Mouse (Mus musculus) liver, embryonic 12.5 days (tissue): ENCODE data around the gene Vmn2r110. TPM values are rescaled to one million over a fixed set of nuclear protein-coding genes. Genes with fewer than 3 reads are reported as not detected.

Source experiments
- ATAC-seq: fragments of 200-750 bp; cut with Nextera tagmentation; 2 replicates; pipeline ENCODE4 v1.8.0; 2017; ENCODE audit warnings: moderate number of reproducible peaks, mild to moderate bottlenecking, moderate library complexity
- H3K27ac ChIP-seq: fragments of 300-500 bp; sonication (generic); 2 replicates; pipeline ENCODE4 v1.5.1; 2016; ENCODE audit warnings: mild to moderate bottlenecking
- H3K27me3 ChIP-seq: fragments of 300-500 bp; sonication (generic); replicated peaks from 2 replicates; pipeline ENCODE4 v1.6.1; 2016; ENCODE audit warnings: mild to moderate bottlenecking, moderate library complexity
- H3K36me3 ChIP-seq: fragments of 300-500 bp; sonication (generic); 2 replicates; pipeline ENCODE4 v1.6.1; 2016; ENCODE audit warnings: mild to moderate bottlenecking, moderate library complexity
- H3K4me1 ChIP-seq: fragments of 300-500 bp; sonication (generic); 2 replicates; pipeline ENCODE4 v1.6.1; 2016
- H3K4me2 ChIP-seq: fragments of 300-500 bp; sonication (generic); 2 replicates; pipeline ENCODE4 v1.6.1; 2016; ENCODE audit warnings: mild to moderate bottlenecking, moderate library complexity
- H3K4me3 ChIP-seq: fragments of 300-500 bp; sonication (generic); 2 replicates; pipeline ENCODE4 v1.5.1; 2016; ENCODE audit warnings: mild to moderate bottlenecking, moderate library complexity
- H3K9ac ChIP-seq: fragments of 300-500 bp; sonication (generic); 2 replicates; pipeline ENCODE4 v1.6.1; 2016; ENCODE audit warnings: mild to moderate bottlenecking, moderate library complexity
- H3K9me3 ChIP-seq: fragments of 300-500 bp; sonication (generic); replicated peaks from 2 replicates; pipeline ENCODE4 v1.6.1; 2016; ENCODE audit warnings: mild to moderate bottlenecking, moderate library complexity
- WGBS: fragments of 180-500 bp; shearing (Covaris S2); methylation state at CpG from one replicate; pipeline ENCODE4 v1.1.7; 2016; ENCODE audit not compliant: insufficient replicate concordance; 5-methylcytosine and 5-hydroxymethylcytosine counted together
- polyA plus RNA-seq: library from polyadenylated mRNA; unstranded; fragments of >200 nt; fragmentation: Nextera tagmentation; extraction: Ambion mirVana; gene quantifications from 2 replicates; pipeline ENCODE4 v1.2.1, GENCODE M21; 2016

Vmn2r110 gene
- polyA plus RNA-seq, result 0.04 TPM in 1 of 2 replicates, not detected in the other

DNA sequence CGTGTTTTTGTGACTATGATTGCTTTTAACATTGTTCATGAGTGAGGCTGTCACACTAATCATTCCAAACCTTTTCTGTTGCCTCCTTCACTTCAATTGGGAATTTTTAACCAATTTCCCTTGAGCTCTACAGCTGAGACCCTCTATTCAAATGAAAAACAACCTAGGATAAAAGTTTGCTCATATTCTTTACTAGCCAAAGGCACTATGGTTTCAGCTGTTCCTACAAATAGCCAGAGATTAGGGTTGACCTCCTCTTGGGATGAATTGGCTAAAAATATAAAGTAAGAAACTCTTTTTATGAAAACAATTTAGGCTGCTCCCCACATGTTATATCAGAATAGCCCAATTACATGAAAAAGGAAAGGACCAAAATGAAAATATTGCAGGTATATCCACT, at the start of gene Vmn2r110:
Gene Vmn2r110, minus strand, starts transcription at position 101 of the 400 bp plus-strand sequence.
- Histone ChIP-seq H3K9me3 (0 out of 2 replicates have a peak, but pooled peaks cover 2% of the 10 kb centered on the region), H3K36me3 (no peaks in the 10 kb centered on the region), H3K9ac (no peak within 1 kb of the TSS), H3K27ac (no peak within 1 kb of the TSS), H3K4me1 (no peaks in the 10 kb centered on the region), H3K4me3 (no peak within 1 kb of the TSS), H3K27me3 (no peaks in the 10 kb centered on the region), H3K4me2 (no peak within 1 kb of the TSS)
- WGBS, result 13% methylated on average over 1 of the region's 1 CpGs
- ATAC-seq, result no peak

GRCm38 (mm10) chr17:20624777-20625176, 28.6 kb upstream of the Vmn2r110 start, which contains the start of gene Fpr-rs3:
Fpr-rs3 (minus strand) TSS chr17:20624877.
- Histone ChIP-seq H3K4me1 (no peaks in the 10 kb centered on the region), H3K36me3 (no peaks in the 10 kb centered on the region)
- no peak for ATAC-seq

DNA sequence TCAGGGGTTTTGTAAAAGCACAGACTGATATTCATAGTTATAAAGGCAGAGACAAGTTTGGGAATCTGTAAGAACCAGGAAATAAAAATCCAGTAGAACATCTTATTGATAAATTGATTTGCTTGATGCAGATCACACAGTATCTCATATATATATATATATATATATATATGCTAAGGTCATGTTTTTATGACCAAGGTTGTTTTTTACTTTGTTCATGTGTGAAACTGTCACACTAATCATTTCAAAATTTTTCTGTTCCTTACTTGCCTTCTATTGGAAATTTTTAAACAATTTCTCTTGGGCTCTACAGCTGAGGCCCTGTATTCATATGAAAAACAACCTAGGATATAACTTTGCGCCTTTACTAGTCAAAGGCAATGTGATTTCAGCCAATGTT, 31.6 kb downstream of the Vmn2r110 start, which contains the start of gene Vmn2r109:
Gene Vmn2r109, minus strand, starts transcription at position 101 of the 400 bp plus-strand sequence.
- Histone ChIP-seq H3K4me2 (no peak within 1 kb of the TSS), H3K27me3 (no peaks in the 10 kb centered on the region), H3K4me1 (no peaks in the 10 kb centered on the region), H3K9ac (no peak within 1 kb of the TSS), H3K27ac (no peak within 1 kb of the TSS), H3K4me3 (no peak within 1 kb of the TSS), H3K36me3 (no peaks in the 10 kb centered on the region), H3K9me3 (no peaks in the 10 kb centered on the region)
- ATAC-seq, result no peak
- WGBS, result 62% methylated on average over 1 of the region's 1 CpGs

More at GRCm38 (mm10) chr17:20624777-20625176, 28.6 kb upstream of the Vmn2r110 start, which contains the start of gene Fpr-rs3:
- Histone ChIP-seq H3K27me3 (no peaks in the 10 kb centered on the region), H3K9me3 (no peaks in the 10 kb centered on the region; the same call in 1 of the 2 replicates), H3K4me3 (no peak within 1 kb of the TSS), H3K27ac (no peak within 1 kb of the TSS), H3K4me2 (no peak within 1 kb of the TSS), H3K9ac (no peak within 1 kb of the TSS)

Other genes with a start within 250 kb of the Vmn2r110 start
- gene Vmn1r224, start 182.3 kb downstream of the Vmn2r110 start, polyA plus RNA-seq, result not detected in 2 replicates
- gene Vmn2r108, start 115.1 kb downstream of the Vmn2r110 start, polyA plus RNA-seq, result not detected in 2 replicates
- gene Vmn1r225, start 98.3 kb downstream of the Vmn2r110 start, polyA plus RNA-seq, result not detected in 2 replicates
- gene Vmn2r109, start 31.7 kb downstream of the Vmn2r110 start, polyA plus RNA-seq, result not detected in 2 replicates
- not detected in 2 replicates for gene Fpr-rs3, start 28.5 kb upstream of the Vmn2r110 start, polyA plus RNA-seq
- gene Vmn1r226, start 86.4 kb upstream of the Vmn2r110 start, polyA plus RNA-seq, result not detected in 2 replicates
- not detected in 2 replicates for gene Vmn1r227, start 133.4 kb upstream of the Vmn2r110 start, polyA plus RNA-seq
- gene Vmn1r228, start 189.7 kb upstream of the Vmn2r110 start, polyA plus RNA-seq, result not detected in 2 replicates
- not detected in 2 replicates for gene Vmn1r229, start 215.1 kb upstream of the Vmn2r110 start, polyA plus RNA-seq
- gene Vmn1r230, start 244.0 kb upstream of the Vmn2r110 start, polyA plus RNA-seq, result not detected in 2 replicates